Mouse (Mus musculus) monocyte, adult 59 days (primary cell): ENCODE data around the gene Pdik1l. TPM values are rescaled to one million over a fixed set of nuclear protein-coding genes. Genes with fewer than 3 reads are reported as not detected.

Experiments
- total RNA-seq, 2 experiments: library from RNA; stranded (reverse); gene quantifications; one replicate each; pipeline ENCODE4 v1.2.4; 2023

Pdik1l gene
- total RNA-seq = 10 to 100 TPM in 1 of 2 experiments, 1 to 10 TPM in 1; 9.4 to 10.7 TPM

DNA sequence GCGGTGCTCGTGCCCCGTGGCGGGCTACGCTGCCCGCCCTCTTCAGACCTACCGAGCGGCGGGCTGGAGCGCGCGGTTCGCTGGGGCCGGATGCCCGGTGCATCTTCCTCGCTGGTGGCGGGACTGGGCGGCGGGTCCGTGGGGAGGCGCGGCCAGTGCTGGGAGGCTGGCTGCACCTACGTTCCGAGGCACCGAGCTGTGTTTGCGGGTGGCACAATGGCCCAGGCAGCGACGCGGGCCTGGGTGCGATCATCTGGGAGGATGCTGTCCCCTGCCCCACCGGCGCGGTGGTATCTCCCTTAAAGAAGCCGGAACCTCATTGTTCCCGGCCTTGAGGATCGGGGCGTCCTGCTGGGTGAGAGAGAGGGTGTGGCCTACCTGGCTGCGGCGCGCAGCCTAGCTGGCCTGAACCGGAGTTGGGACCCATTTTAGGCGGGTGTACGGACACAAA is at the start of gene Pdik1l:
Pdik1l (minus strand) TSS at position 321 of the 451 bp plus-strand sequence.

DNA sequence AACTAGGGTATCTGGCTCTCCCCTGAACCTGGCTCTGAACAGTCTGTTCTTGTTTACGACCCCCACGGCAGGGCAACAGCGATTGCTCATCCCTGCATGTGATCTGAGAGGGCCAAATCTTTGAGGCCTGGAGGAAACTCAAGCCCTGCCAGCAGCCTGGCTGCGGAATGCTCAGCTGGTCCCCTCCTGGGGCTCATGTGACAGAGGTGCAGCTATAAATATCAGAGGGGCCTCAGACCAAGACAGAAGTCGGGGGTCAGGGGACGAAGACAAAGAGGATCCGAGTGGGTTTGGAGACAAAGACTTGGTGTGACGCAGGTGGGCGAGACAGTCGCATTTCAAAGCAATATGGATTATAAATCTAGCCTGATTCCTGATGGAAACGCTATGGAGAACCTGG is 27.2 kb upstream of the Pdik1l start, which contains the start of gene Trim63:
Trim63 (plus strand) TSS at position 245 of the 400 bp plus-strand sequence.

DNA sequence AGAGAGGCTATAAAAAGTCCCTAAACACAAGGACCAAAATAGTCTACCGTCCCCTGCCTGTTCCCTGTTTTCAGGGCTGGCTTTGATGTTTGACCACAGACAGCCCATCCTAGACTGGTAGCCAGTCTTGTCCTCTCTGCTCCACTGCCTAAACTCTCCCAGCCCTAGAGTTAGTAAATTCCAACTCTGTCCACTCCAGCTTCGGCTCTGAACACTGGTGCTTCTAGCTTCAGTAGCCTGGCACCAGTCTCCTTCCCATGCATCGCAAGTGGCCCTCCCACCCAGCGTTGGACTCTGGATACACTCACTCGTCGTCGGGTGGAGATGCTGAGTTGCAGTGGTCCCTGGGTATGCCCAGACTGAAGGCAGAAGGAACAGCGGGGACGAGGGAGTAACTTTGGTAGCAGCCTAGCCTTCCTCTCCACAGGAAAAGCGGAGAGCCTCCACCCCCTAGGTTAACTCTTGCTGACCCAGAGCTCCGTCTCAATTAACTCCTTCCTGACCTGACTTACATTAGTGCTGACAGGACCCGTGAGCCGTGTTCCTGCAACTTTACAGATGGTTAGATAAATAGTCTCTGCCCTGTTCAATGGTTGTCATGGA is 33.9 kb downstream of the Pdik1l start, which contains the start of gene Grrp1:
Grrp1 (minus strand) TSS at position 385 of the 603 bp plus-strand sequence.

GRCm38 (mm10) chr4:134246719-134247258 is 40.9 kb downstream of the Pdik1l start, which contains the start of gene Gm30191:
Gene Gm30191 (plus strand): TSS chr4:134246935.

DNA sequence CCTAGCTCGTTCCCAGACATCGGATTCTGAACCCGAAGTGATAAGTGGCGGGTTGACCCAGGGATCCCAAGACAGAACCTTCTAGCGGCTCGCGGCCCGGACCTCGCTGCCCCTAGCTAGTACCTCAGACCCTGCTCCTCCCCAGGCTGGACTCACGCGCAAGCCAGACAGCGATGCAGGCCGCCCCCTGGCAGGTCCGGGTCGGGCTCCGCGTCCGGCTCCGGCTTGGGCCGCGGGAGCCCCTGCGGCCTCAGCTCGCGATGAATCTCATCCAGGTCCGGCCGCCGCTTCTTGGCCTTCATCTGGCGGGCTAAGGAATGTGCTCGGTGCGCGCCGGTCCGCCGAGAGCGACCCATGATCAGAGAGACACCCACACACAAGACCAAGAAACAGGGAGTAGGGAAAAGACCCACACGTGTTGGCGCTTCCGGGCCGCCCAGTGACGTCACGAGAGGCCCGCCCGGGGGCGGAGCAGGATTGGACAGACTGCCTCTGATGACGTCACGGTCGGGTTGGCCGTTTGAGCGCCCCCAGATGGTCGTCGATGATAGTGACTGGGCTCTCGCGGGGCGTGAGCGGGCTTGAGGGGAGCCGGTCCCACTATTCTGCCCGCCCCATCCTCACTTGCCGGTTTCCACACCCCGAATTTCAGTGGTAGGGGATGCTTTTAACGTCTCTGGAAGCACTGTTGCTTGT is 42.4 kb downstream of the Pdik1l start, which contains the start of gene Zfp593:
Zfp593 (minus strand) TSS at position 445 of the 696 bp plus-strand sequence.

DNA sequence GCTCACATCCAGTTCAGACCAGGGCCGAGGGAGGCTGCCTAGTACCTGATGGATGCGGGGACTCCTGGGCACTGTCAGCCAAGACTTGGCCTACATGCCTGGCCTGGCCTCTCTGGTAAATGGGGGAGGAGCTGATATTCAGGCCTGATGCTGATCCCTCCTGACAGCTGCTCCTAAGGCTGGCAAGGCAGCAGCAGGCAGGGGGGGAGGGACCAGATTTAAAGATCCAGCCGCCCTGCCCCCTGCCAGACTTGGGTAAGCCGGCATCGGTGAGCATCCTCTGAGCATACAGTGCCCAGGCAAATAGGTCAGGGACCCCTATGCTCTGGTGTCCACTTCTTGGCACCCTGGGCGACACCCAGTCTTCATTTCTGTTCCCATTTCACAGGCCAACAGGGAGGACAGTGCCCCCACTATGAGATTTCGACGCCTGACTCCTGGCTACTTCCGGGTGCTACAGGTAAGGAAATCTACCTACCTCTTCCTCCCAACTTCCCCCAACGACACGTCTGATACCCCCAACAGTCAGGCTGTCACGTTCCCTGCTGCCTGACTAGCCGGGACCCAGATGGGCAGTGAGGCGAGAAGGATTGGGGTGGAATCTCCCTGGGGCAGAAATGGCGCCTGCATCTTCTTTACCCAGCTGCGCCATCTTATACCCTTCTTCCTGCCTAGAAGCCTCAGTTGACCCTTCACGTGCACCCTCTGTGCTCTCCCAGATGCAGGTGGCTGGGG is 44.0 kb downstream of the Pdik1l start, which contains the start of gene E130218I03Rik:
E130218I03Rik (plus strand) TSS at position 147 of the 735 bp plus-strand sequence.

DNA sequence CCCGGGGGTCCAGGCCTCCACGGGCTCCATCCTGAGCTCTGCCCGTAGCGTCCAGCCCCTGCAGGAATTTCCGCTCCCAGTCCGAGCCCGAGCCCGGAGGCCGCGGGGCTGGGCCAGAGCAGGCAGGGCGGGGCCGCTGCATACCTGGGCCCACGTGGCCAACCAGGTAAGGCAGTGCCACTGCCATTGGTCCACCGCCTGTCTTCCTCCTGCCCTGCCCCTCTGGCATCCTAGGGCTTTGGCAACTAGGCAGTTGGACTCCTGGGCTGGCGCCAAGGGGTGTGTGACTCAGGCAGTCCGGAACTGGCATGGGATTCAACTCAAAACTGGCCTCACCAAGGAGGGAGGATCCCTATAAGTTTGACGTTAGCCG is 49.4 kb downstream of the Pdik1l start, which contains the start of gene Cnksr1:
Cnksr1 (minus strand) TSS at position 121 of the 373 bp plus-strand sequence.

DNA sequence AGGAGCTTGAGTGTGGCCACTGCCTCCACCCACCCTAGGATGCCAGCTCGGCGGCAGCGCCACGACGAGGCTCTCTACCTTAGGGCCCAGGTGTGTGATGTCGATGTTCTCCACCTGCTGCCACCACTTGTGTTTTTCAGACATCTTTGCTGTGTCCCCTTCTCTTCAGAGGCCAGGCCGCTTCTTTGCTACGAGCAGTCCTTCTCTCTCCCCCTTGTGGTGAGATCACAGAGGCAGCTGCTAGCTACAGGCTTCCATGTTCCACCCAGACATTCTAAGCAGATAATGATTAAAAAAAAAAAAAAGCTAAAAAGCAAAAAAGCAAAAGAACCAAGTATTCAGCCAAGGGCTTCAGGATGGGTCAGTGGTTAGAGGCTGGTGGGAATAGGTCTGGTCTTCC is 60.5 kb downstream of the Pdik1l start, which contains the start of gene Catsper4:
Catsper4 (minus strand) TSS at position 190 of the 400 bp plus-strand sequence.

Other genes with a start within 250 kb of the Pdik1l start
- gene Zfp683, start 234.1 kb downstream of the Pdik1l start, total RNA-seq = not detected
- gene Crybg2, start 227.1 kb downstream of the Pdik1l start, total RNA-seq = under 1 TPM in 1 of 2 experiments, not detected in 1; 0.64 TPM
- 1,000 to 10,000 TPM in 1 of 2 experiments, 100 to 1,000 TPM in 1; 974 to 1,106 TPM for gene Cd52, start 192.8 kb downstream of the Pdik1l start, total RNA-seq
- 1 to 10 TPM; 3.6 to 8.2 TPM for gene Ubxn11, start 185.3 kb downstream of the Pdik1l start, total RNA-seq
- gene Sh3bgrl3, start 159.1 kb downstream of the Pdik1l start, total RNA-seq = 100 to 1,000 TPM; 743 to 766 TPM
- 10 to 100 TPM; 14.3 to 16.1 TPM for gene Cep85, start 100.8 kb downstream of the Pdik1l start, total RNA-seq
- gene Gm7534, start 84.9 kb downstream of the Pdik1l start, total RNA-seq = not detected
- gene Catsper4, start 60.5 kb downstream of the Pdik1l start, total RNA-seq = not detected
- gene Cnksr1, start 49.5 kb downstream of the Pdik1l start, total RNA-seq = not detected
- not detected for gene E130218I03Rik, start 44.2 kb downstream of the Pdik1l start, total RNA-seq
- 10 to 100 TPM; 12.7 to 15.7 TPM for gene Zfp593, start 42.3 kb downstream of the Pdik1l start, total RNA-seq
- not detected for gene Gm30191, start 41.0 kb downstream of the Pdik1l start, total RNA-seq
- gene Grrp1, start 33.8 kb downstream of the Pdik1l start, total RNA-seq = not detected
- gene Trim63, start 27.2 kb upstream of the Pdik1l start, total RNA-seq = not detected
- gene Slc30a2, start 55.3 kb upstream of the Pdik1l start, total RNA-seq = not detected
- gene Extl1, start 96.0 kb upstream of the Pdik1l start, total RNA-seq = under 1 TPM; 0.10 to 0.39 TPM
- gene Pafah2, start 108.4 kb upstream of the Pdik1l start, total RNA-seq = 1 to 10 TPM; 2.5 to 3.1 TPM
- 1 to 10 TPM; 5.8 to 9.0 TPM for gene Stmn1, start 180.4 kb upstream of the Pdik1l start, total RNA-seq
- gene Paqr7, start 208.8 kb upstream of the Pdik1l start, total RNA-seq = 10 to 100 TPM; 11.4 to 12.1 TPM
- not detected for gene Aunip, start 223.1 kb upstream of the Pdik1l start, total RNA-seq
- 10 to 100 TPM; 36.3 to 43.1 TPM for gene Mtfr1l, start 247.5 kb upstream of the Pdik1l start, total RNA-seq